Mouse (Mus musculus) hindbrain, postnatal 0 days (tissue): ENCODE data around the gene Vamp5. TPM values are rescaled to one million over a fixed set of nuclear protein-coding genes. Genes with fewer than 3 reads are reported as not detected.

ENCODE experiments used
- ATAC-seq: fragments of 200-750 bp; cut with Nextera tagmentation; 2 replicates; pipeline ENCODE4 v1.8.0; 2017; ENCODE audit warnings: mild to moderate bottlenecking, moderate TSS enrichment, moderate library complexity
- DNase-seq: peaks from one replicate; pipeline ENCODE4 v3.0.0-alpha.2; 2015; ENCODE audit warnings: low spot score
- H3K27ac ChIP-seq: fragments of 300-500 bp; sonication (generic); 2 replicates; pipeline ENCODE4 v1.5.1; 2014; ENCODE audit warnings: mild to moderate bottlenecking
- H3K27me3 ChIP-seq: fragments of 300-500 bp; sonication (generic); 2 replicates; pipeline ENCODE4 v1.6.1; 2014; ENCODE audit warnings: low read length, mixed read lengths; ENCODE audit not compliant: insufficient read depth
- H3K36me3 ChIP-seq: fragments of 300-500 bp; sonication (generic); 2 replicates; pipeline ENCODE4 v1.6.1; 2014; ENCODE audit warnings: low read length, mixed read lengths; ENCODE audit not compliant: insufficient read depth
- H3K4me1 ChIP-seq: fragments of 300-500 bp; sonication (generic); 2 replicates; pipeline ENCODE4 v1.6.1; 2014; ENCODE audit warnings: antibody characterized with exemption, low read length, mixed read lengths; ENCODE audit not compliant: insufficient read depth
- H3K4me2 ChIP-seq: fragments of 300-500 bp; sonication (generic); 2 replicates; pipeline ENCODE4 v1.6.1; 2014; ENCODE audit warnings: low read depth, mild to moderate bottlenecking, low read length, moderate library complexity, mixed read lengths
- H3K4me3 ChIP-seq: fragments of 300-500 bp; sonication (generic); 2 replicates; pipeline ENCODE4 v1.5.1; 2014; ENCODE audit warnings: low read length
- H3K9ac ChIP-seq: fragments of 300-500 bp; sonication (generic); replicated peaks from 2 replicates; pipeline ENCODE4 v1.6.1; 2014; ENCODE audit warnings: mild to moderate bottlenecking, low read length, moderate library complexity, mixed read lengths
- H3K9me3 ChIP-seq: fragments of 300-500 bp; sonication (generic); 2 replicates; pipeline ENCODE4 v1.6.1; 2016; ENCODE audit warnings: low read length, mixed read lengths
- CTCF ChIP-seq: IDR thresholded peaks from 2 replicates; pipeline ENCODE4 v1.5.1; 2016; ENCODE audit warnings: antibody characterized with exemption, control low read depth, low read depth
- WGBS: fragments of 180-500 bp; shearing (Covaris S2); extraction: QIAGEN DNeasy Blood & Tissue Kit; methylation state at CpG from one replicate; pipeline ENCODE4 v1.1.7; 2014; 5-methylcytosine and 5-hydroxymethylcytosine counted together
- polyA plus RNA-seq: library from polyadenylated mRNA; unstranded; fragments of >200 nt; fragmentation: Nextera tagmentation; extraction: Ambion mirVana; gene quantifications from 2 replicates; pipeline ENCODE4 v1.2.1, GENCODE M21; 2015
- total RNA-seq: library from RNA; depleted of rRNA; stranded (reverse); fragments of >200 nt; gene quantifications from 2 replicates; pipeline ENCODE4 v1.2.3, GENCODE M21; 2014

The Vamp5 gene
- total and polyA plus RNA-seq, 2 experiments from 2014 or later = 12.9 to 20.0 TPM

- peaks cover 16% of the 10 kb centered on the region for H3K4me1 ChIP-seq
- H3K27ac ChIP-seq = peak within 1 kb of the TSS; percentile 89
- 1% methylated on average over 69 of the region's 72 CpGs for WGBS
- TF ChIP-seq CTCF = peak; percentile 38; the same call in 1 of the 2 replicates
- ATAC-seq (peak; percentile 65), DNase-seq (peak; percentile 85)
- peak within 1 kb of the TSS; percentile 66 for H3K4me2 ChIP-seq
- no peaks in the 10 kb centered on the region for H3K9me3 ChIP-seq
- H3K4me3 ChIP-seq = peak within 1 kb of the TSS; percentile 68
- peak within 1 kb of the TSS; percentile 85 for H3K9ac ChIP-seq
- no peaks in the 10 kb centered on the region for H3K27me3 ChIP-seq
- H3K36me3 ChIP-seq = peaks cover 22% of the 10 kb centered on the region; the same call in 1 of the 2 replicates
Measured at GRCm38 (mm10) chr6:72347166-72347941, 32.9 kb downstream of the Vamp5 start, which contains the start of gene 0610030E20Rik. TSS of gene 0610030E20Rik (plus strand) at chr6:72347317.

- peak overlapping the region; percentile 66; the same call in 1 of the 2 replicates for H3K4me2 ChIP-seq
- H3K36me3 ChIP-seq = peaks cover 22% of the 10 kb centered on the region; the same call in 1 of the 2 replicates
- H3K9ac ChIP-seq = no peak overlapping the region
- no peak overlapping the region for H3K27ac ChIP-seq
- DNase-seq = no peak
- no peak for ATAC-seq
- no peaks in the 10 kb centered on the region for H3K9me3 ChIP-seq
- TF ChIP-seq CTCF = peak; percentile 5; the same call in 1 of the 2 replicates
- 94% methylated on average over 4 of the region's 4 CpGs for whole genome bisulfite sequencing
- no peaks in the 10 kb centered on the region for H3K27me3 ChIP-seq
- H3K4me1 ChIP-seq = peaks cover 16% of the 10 kb centered on the region
- no peak overlapping the region for H3K4me3 ChIP-seq
Measured at GRCm38 (mm10) chr6:72346261-72346660, 34.0 kb downstream of the Vamp5 start.

GRCm38 (mm10) chr6:72345633-72346032, 34.6 kb downstream of the Vamp5 start:
- Histone ChIP-seq H3K27ac (peak overlapping the region; percentile 77; the same call in 1 of the 2 replicates), H3K4me1 (peaks cover 16% of the 10 kb centered on the region), H3K4me3 (peak overlapping the region; percentile 88), H3K36me3 (peaks cover 19% of the 10 kb centered on the region; the same call in 1 of the 2 replicates), H3K9ac (peak overlapping the region; percentile 83; the same call in 1 of the 2 replicates), H3K27me3 (no peaks in the 10 kb centered on the region), H3K9me3 (no peaks in the 10 kb centered on the region), H3K4me2 (peak overlapping the region; percentile 82)
- 54% methylated on average over 6 of the region's 6 CpGs for WGBS
- no peak for ATAC-seq
- no peak for DNase-seq
- TF ChIP-seq CTCF = no peak

- TF ChIP-seq CTCF = no peak; the same call in 1 of the 2 replicates
- H3K4me1 ChIP-seq = peaks cover 16% of the 10 kb centered on the region
- under 1% methylated on average over 30 of the region's 30 CpGs for WGBS
- no peaks in the 10 kb centered on the region for H3K27me3 ChIP-seq
- DNase-seq (peak; percentile 97), ATAC-seq (peak; percentile 86)
- H3K9me3 ChIP-seq = no peaks in the 10 kb centered on the region
- H3K4me2 ChIP-seq = peak within 1 kb of the TSS; percentile 82
- H3K27ac ChIP-seq = peak within 1 kb of the TSS; percentile 77
- H3K4me3 ChIP-seq = peak within 1 kb of the TSS; percentile 88
- peak within 1 kb of the TSS; percentile 83 for H3K9ac ChIP-seq
- H3K36me3 ChIP-seq = peaks cover 14% of the 10 kb centered on the region; the same call in 1 of the 2 replicates
Measured at GRCm38 (mm10) chr6:72345074-72345567, 35.1 kb downstream of the Vamp5 start, which contains the start of gene Usp39. TSS of gene Usp39 (minus strand) at chr6:72345184.

- H3K4me3 ChIP-seq = peak overlapping the region; percentile 88
- no peak for TF ChIP-seq CTCF
- DNase-seq (no peak), ATAC-seq (peak; percentile 50)
- H3K36me3 ChIP-seq = peaks cover 9% of the 10 kb centered on the region; the same call in 1 of the 2 replicates
- WGBS = under 1% methylated on average over 41 of the region's 42 CpGs
- no peaks in the 10 kb centered on the region for H3K9me3 ChIP-seq
- peak overlapping the region; percentile 77 for H3K27ac ChIP-seq
- peak overlapping the region; percentile 83 for H3K9ac ChIP-seq
- H3K4me2 ChIP-seq = peak overlapping the region; percentile 82
- peaks cover 16% of the 10 kb centered on the region for H3K4me1 ChIP-seq
- H3K27me3 ChIP-seq = no peaks in the 10 kb centered on the region
Measured at GRCm38 (mm10) chr6:72344396-72345073, 35.7 kb downstream of the Vamp5 start.

- no peak for TF ChIP-seq CTCF
- Histone ChIP-seq H3K9ac (no peak overlapping the region), H3K4me2 (no peak overlapping the region), H3K27ac (no peak overlapping the region), H3K4me3 (no peak overlapping the region), H3K4me1 (peaks cover 9% of the 10 kb centered on the region), H3K27me3 (no peaks in the 10 kb centered on the region), H3K36me3 (peaks cover 27% of the 10 kb centered on the region; the same call in 1 of the 2 replicates), H3K9me3 (no peaks in the 10 kb centered on the region)
- DNase-seq (no peak), ATAC-seq (no peak)
- 68% methylated on average over 2 of the region's 2 CpGs for WGBS
Measured at GRCm38 (mm10) chr6:72340481-72340880, 39.8 kb downstream of the Vamp5 start.
